Mouse (Mus musculus): ENCODE results near the gene Taar7d.
A peak's percentile ranks its signal among the peaks of the same experiment; 100 is the strongest.
"Not testable (repeated sequence)": the region's sequence is repeated elsewhere in the genome, so short reads cannot be mapped to it uniquely, and the experiment has no call there.

The Taar7d gene

DNA sequence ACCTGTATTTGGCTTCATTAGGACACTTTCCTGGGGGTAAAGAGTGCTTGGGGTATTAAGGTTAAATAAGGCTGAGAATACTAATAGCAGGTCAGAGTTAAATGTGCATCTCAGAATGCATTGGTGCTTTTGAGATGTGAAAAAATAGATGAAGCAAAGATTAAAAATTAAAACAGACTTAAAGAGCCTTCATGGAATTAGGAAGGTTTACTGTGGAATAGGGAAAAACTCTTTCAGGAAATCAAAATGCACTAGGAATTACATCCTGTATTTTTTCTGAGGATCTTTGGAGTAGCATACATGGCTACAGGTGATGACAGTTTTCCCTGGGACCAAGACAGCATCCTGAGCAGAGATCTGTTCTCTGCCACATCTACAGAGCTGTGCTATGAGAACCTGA, at the start of gene Taar7d:
TSS of gene Taar7d (plus strand) at position 301 of the 400 bp plus-strand sequence.
- no peak for DNase-seq (ENCODE audit: low spot score in 2 of 2)

DNA sequence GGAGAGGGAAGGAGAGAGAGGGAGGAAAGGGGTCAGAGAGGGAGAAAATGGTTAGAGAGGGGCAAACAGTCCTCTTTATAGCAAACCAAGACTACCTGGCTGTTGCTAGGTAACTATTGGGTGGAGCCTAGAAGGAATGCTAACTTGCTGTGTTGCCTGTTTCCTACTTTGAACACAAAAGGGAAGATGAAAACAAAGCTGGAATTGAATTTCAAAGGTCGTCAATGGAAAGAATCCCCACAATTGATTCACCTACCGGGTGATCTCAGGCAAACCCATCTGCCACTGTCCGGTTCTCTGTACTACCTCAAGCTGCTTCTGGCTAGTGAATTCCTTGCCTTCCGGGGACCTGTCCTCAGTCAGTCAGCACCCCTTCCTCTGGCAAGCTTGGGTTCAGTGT, 49.1 kb upstream of the Taar7d start:
- no peak for DNase-seq (ENCODE audit: low spot score in 2 of 2)

DNA sequence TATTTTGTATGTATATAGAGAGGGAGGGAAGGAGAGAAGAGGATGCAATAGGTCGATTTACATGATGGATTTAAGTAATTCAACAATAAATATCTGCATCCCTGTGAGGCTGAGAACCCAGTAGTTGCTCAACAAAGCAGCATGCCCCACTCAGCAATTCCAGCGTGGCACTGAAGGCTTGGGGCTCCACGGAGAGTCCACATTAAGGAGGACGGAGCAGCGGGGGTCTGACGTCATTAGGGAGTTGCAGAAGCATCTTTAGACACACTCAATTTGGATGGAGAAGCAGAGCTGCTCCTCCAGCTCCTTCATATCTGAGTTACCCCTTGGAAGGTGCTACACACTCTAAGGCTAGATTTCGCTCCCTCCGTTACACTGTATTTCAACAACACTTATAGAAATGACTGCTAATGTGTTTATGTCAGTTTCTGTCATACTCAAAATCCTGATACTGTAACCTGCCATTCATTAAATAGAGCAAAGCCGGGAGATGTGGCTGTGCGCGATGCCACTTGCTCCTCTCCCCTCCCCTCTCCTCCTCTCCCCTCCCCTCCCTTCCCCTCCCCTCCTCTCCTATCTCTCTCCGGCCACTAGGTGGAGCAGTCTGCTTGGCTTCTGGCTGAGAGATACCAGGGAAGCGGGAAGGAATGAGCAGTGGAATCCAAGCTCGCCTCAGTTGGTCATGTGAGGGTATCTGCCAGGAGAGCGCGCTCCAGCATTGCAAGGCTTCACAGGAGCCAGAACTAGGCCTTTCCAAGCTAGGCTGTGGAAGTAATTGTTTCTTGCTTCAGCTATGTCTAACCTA, 47.9 kb upstream of the Taar7d start:
- peak; percentile 32 to 53 for DNase-seq (ENCODE audit: low spot score in 2 of 2)

DNA sequence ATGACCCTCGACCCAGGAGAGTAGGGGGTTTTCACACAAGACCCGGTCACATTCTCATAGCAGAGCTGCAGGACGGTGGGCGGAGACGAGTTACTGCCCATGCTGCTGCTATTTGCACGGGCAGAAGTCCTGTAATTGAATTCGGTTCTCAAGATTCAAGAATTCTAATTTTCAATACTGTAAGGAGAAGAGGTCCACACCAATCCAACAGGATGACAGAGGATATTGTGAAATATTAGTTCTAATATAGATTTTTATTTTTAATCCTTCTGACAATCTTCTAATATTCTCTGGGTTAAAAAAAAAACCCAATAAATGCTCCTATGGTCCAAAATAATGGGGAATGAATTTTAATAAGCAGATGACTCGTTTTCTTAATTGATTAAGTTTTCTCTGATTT, 41.5 kb upstream of the Taar7d start, which contains the start of gene Taar6:
TSS of gene Taar6 (minus strand) at position 101 of the 400 bp plus-strand sequence.
- DNase-seq (ENCODE audit: low spot score in 2 of 2), result no peak

DNA sequence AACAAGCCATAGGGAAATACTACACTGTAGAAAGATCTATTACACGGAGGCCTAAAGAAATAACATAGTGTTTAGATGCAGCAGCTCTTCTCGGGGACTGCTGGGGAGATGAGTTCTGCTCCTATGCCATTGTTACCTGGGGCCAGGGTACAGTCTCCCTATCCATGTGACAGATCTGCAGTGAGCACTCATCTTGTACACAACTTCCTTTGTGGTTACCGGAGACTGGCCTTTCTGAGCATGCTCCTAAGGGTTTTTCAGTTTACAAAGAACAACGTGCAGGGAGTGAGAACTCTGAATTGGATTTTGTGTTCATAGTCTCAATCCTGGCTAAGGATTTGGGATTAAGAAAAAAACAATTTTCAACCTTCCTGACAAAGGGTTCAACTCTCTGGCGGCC, 40.6 kb upstream of the Taar7d start:
- no peak for DNase-seq (ENCODE audit: low spot score in 2 of 2)

DNA sequence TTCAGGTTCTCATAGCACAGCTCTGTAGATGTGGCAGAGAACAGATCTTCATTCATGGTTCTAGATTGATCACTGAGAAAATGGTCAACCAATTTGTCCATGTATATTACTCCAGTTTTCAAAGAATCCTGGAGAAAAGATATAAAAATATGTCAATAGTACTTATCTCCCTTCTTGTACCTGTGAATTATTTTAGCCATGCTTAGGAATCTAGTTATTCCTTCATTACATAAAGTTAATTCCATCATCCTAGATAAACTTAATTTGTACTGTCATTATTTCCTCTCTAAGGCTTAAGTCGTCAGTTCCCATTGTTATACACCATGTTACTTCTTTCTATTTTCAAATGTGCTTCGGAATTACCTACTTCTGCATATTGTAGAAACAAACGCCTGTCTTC, 33.6 kb upstream of the Taar7d start, which contains the start of gene Taar7a:
TSS of gene Taar7a (minus strand) at position 101 of the 400 bp plus-strand sequence.
- DNase-seq (ENCODE audit: low spot score in 2 of 2), result no peak

DNA sequence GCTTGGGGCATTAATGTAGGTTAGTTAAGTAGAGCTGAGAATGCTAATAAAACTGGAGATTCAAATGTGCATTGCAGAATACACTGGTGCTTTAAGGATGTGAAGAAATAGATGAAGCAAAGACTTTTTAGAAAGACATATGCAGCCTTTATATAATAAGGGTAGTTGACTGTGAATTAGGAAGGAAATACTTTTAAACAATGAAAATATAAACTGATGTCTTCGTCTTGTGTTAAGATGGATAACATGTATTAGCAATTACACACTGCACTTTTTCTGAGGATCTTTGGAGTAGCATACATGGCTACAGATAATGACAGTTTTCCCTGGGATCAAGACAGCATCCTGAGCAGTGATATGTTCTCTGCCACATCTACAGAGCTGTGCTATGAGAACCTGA, 27.4 kb upstream of the Taar7d start, which contains the start of gene Taar7b:
TSS of gene Taar7b (plus strand) at position 301 of the 400 bp plus-strand sequence.
- DNase-seq (ENCODE audit: low spot score in 2 of 2), result no peak

DNA sequence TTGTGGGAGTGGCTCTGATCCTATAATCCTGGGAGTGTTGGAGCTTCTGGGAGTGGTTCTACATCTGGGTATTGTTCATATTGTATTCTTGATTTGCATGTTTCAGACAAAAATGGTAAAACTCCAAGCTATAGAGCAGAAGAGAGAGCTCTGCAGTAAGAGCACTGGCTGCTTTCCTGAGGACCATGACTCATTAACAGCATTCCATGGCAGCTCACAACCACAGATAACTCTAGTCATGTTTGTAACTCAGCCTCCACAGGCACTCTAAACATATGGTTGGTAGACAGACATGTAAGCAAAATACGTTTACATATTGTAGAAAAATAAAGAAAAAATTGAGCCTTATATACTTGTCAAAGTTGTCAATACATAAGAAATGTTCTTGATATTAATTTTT, 20.6 kb upstream of the Taar7d start:
- DNase-seq (ENCODE audit: low spot score in 2 of 2), result no peak

DNA sequence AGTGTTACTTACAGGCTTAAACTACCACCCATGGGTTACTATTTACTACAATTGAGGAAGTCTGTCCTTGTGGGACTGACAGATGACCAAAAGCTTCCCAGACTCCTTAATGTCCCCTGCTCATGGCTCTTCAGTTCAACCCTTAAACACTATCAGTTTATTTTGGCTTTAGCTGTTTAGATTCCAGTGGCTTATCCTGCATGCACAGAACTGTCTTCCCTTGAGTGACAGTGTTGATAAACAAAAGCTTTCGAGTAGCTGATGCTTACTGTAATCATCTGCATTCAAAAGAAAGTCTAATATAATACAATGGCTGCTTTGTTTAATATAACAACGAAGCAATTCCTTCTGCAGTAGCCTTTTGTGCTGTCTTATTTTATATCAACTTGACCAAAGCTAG, 20.0 kb upstream of the Taar7d start:
- no peak for DNase-seq (ENCODE audit: low spot score in 2 of 2)

DNA sequence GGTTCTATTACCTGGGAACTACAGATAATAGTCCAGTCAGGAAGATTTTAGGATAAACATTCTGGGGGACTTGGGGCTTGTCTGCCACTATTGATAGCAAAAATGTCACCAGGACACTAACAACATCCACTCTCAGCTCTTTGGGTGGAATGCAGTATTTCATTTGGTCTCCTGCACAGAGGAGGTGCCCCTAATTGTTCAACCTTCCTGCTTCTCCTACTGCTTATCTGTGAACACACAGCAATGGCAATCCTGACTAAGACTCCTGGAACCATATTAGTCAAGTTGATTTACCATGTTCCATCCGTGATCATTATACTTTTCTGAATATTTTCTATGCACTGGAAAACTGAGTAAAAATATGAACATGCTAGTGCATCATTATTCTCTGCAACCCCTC, 18.9 kb upstream of the Taar7d start:
- DNase-seq (ENCODE audit: low spot score in 2 of 2), result no peak

DNA sequence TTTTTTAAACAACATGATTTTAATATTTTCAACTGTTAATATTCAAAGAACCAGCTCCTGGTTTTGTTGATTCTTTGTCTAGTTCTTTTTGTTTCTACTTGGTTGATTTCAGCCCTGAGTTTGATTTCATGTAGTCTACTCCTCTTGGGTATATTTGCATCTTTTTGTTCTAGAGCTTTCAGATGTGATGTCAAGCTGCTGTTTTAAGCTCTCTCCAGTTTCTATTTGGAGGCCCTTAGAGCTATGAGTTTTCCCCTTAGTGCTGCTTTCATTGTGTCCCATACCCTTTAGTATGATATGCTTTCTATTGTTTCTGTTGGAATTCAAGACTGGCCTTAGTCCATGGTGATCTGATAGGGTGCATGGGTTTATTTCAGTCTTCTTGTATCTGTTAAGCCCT, 4.3 kb downstream of the Taar7d start:
- DNase-seq (ENCODE audit: low spot score in 2 of 2), result no peak

DNA sequence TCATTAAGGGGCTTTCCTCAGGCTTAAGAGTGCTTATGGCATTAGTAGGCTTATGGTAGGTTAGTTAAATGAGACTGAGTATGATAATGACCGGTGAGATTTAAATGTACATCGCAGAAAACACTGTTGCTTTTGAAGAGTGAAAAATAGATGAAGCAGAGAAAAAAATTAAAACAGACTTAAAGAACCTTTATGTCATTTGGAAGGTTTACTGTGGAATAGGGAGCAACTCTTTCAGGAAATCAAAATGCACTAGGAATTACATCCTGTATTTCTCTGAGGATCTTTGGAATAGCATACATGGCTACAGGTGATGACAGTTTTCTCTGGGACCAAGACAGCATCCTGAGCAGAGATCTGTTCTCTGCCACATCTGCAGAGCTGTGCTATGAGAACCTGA, 10.3 kb downstream of the Taar7d start, which contains the start of gene Taar7e:
TSS of gene Taar7e (plus strand) at position 301 of the 400 bp plus-strand sequence.
- no peak for DNase-seq (ENCODE audit: low spot score in 2 of 2)

DNA sequence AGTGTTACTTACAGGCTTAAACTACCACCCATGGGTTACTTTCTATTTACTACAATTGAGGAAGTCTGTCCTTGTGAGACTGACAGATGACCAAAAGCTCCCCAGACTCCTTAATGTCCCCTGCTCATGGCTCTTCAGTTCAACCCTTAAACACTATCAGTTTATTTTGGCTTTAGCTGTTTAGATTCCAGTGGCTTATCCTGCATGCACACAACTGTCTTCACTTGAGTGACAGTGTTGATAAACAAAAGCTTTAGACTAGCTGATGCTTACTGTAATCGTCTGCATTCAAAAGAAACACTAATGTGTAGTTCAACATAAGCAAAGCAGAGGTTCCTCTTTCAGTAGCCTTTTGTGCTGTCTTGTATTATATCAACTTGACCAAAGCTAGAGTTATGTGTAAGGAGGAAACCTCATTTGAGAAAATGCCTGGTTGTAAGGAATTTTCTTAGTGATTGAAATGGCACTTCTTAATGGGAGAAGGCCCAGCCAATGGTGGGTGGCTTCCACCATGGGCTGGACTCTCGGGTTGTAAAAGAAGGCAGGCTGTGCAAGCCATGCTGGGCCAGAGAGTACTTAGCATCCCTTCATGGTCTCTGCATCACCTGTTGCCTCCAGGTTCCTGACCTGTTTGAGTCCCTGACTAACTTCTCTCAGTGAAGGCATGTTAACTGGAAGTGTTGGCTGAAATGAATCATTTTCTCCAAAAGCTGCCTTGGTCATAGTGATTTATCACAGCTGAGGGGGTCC, 13.3 kb downstream of the Taar7d start:
- DNase-seq (ENCODE audit: low spot score in 2 of 2), result no peak

DNA sequence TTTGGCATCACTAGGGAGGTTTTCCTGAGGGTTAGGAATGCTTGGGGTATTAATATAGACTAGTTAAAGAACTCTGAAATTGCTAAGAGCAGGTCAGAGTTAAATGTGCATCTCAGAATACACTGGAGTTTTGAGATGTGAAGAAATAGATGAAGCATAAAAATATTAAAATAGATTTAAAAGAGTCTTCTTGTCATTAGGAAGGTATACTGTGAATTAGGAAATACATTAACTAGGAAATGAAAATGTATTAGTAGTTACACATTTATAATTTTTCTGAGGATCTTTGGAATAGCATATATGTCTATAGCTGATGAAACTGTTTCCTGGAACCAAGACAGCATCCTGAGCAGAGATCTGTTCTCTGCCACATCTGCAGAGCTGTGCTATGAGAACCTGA, 22.2 kb downstream of the Taar7d start, which contains the start of gene Taar7f:
TSS of gene Taar7f (plus strand) at position 301 of the 400 bp plus-strand sequence.
- no peak for DNase-seq (ENCODE audit: low spot score in 2 of 2)

DNA sequence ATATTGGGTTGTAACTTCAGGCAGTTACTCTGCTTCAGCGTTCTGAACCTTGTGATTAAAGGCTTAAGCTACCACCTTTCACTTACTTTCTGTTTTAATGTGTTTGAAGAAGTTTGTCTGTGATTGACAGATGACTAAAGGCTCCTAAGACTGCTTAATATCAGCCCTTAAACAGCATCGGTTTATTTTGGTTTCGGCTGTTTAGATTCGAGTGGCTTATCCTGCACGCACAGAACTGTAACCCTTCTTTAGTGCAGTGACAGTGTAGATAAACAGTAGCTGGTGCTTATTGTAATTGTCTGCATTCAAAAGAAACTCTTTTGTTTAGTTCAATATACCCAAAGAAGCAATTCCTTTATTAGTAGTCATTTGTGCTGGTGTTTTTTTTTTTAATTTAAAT, 25.0 kb downstream of the Taar7d start:
- no peak for DNase-seq (ENCODE audit: low spot score in 2 of 2)

DNA sequence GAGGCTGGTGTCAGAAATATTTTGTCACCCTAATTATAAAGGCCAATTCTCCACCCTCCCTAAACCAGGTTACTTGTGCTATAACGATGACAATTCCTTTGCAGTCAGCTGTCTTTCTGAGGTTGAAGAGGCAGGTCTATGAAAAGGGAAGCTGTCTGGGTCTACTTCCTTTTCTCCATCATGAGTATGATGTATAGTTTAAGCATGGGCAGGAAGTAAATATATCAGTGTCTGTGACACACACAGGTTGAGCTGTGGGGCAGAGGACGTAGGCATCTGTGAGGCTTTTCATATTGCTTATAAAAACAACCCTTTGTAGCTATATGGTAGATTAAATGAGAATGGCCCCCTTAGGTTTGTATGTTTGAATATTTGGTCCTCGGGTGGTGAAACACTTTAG, 32.0 kb downstream of the Taar7d start:
- DNase-seq (ENCODE audit: low spot score in 2 of 2), result no peak

DNA sequence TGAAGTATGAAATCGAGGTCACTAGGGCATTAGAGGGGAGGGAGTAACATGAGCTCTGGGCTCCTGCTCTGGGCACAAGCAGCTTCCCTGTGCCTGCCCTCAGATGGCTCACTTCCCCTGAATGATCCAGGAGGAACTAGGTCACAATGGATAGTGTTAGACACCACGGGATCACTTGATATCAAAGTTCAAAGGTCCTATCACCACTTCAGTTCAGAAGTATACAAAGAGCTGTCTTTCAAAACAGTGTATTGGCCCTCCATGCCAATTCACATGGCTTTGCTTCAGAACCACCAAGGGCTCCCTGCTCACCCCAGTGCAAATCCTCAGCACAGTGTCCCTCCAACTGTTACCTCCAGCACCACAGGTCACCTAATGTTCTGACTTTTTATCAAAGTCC, 47.7 kb downstream of the Taar7d start:
- DNase-seq (ENCODE audit: low spot score in 2 of 2), result not testable (repeated sequence)

DNA sequence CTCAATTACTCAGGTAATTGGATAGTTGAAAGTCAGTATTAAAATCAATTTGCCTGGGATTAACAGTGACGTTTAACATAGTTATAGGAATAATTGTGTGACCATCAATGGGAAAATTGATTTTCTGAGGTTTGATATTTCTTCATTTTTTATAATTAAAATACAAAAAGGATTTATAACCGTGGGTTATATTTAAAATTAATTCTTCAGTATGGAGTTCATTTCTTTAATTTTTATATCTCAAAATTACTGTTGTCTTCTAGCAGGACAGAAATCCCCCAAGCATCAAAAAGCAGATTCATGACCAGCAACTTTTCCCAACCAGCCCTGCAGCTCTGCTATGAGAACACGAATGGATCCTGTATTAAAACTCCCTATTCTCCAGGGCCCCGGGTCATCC, 49.2 kb downstream of the Taar7d start, which contains the start of gene Taar8a:
TSS of gene Taar8a (plus strand) at position 301 of the 400 bp plus-strand sequence.
- not testable (repeated sequence) for DNase-seq (ENCODE audit: low spot score in 2 of 2)
